Mouse (Mus musculus) midbrain, postnatal 0 days (tissue): ENCODE measurements at regions not wholly inside any gene's neighbourhood (a gene's known extent, or its start where the extent isn't known, plus 50 kb on each side); places are given as distances from the start of the nearest gene placed in this dataset.
A peak's percentile ranks its signal among the peaks of the same experiment; 100 is the strongest.

Source experiments
- ATAC-seq: fragments of 200-750 bp; cut with Nextera tagmentation; 2 replicates; pipeline ENCODE4 v1.8.0; 2017; ENCODE audit warnings: moderate number of reproducible peaks, mild to moderate bottlenecking, moderate TSS enrichment, moderate library complexity; ENCODE audit not compliant: low FRiP score
- DNase-seq: peaks from one replicate; pipeline ENCODE4 v3.0.0-alpha.2; 2015; ENCODE audit warnings: low spot score
- H3K27ac ChIP-seq: fragments of 300-500 bp; sonication (generic); 2 replicates; pipeline ENCODE4 v1.5.1; 2014; ENCODE audit warnings: low read depth, mild to moderate bottlenecking, low read length, mixed read lengths
- H3K27me3 ChIP-seq: fragments of 300-500 bp; sonication (generic); 2 replicates; pipeline ENCODE4 v1.6.1; 2014; ENCODE audit warnings: low read length, control low read depth, mixed read lengths; ENCODE audit not compliant: insufficient read depth
- H3K36me3 ChIP-seq: fragments of 300-500 bp; sonication (generic); 2 replicates; pipeline ENCODE4 v1.6.1; 2014; ENCODE audit warnings: low read length, control low read depth, mixed read lengths; ENCODE audit not compliant: insufficient read depth
- H3K4me1 ChIP-seq: fragments of 300-500 bp; sonication (generic); 2 replicates; pipeline ENCODE4 v1.6.1; 2014; ENCODE audit warnings: mild to moderate bottlenecking, control low read depth, antibody characterized with exemption, low read length, mixed read lengths; ENCODE audit not compliant: insufficient read depth
- H3K4me2 ChIP-seq: fragments of 300-500 bp; sonication (generic); 2 replicates; pipeline ENCODE4 v1.6.1; 2014; ENCODE audit warnings: low read depth, mild to moderate bottlenecking, low read length, mixed read lengths; ENCODE audit not compliant: poor library complexity, severe bottlenecking
- H3K4me3 ChIP-seq: fragments of 300-500 bp; sonication (generic); 2 replicates; pipeline ENCODE4 v1.5.1; 2014; ENCODE audit warnings: low read depth, mild to moderate bottlenecking, low read length, moderate library complexity
- H3K9ac ChIP-seq: fragments of 300-500 bp; sonication (generic); replicated peaks from 2 replicates; pipeline ENCODE4 v1.6.1; 2014; ENCODE audit warnings: mild to moderate bottlenecking, low read length, moderate library complexity, mixed read lengths; ENCODE audit not compliant: poor library complexity, severe bottlenecking
- H3K9me3 ChIP-seq: fragments of 300-500 bp; sonication (generic); 2 replicates; pipeline ENCODE4 v1.6.1; 2016; ENCODE audit warnings: low read length, control low read depth
- CTCF ChIP-seq: IDR thresholded peaks from 2 replicates; pipeline ENCODE4 v1.5.1; 2016; ENCODE audit warnings: antibody characterized with exemption, mild to moderate bottlenecking
- WGBS: fragments of 180-500 bp; shearing (Covaris S2); extraction: QIAGEN DNeasy Blood & Tissue Kit; methylation state at CpG from one replicate; pipeline ENCODE4 v1.1.7; 2014; 5-methylcytosine and 5-hydroxymethylcytosine counted together

- DNase-seq (no peak), ATAC-seq (no peak)
- H3K36me3 ChIP-seq: no peaks in the 10 kb centered on the region
- H3K27ac ChIP-seq: no peak overlapping the region
- no peak overlapping the region for H3K4me2 ChIP-seq
- no peaks in the 10 kb centered on the region for H3K9me3 ChIP-seq
- H3K4me1 ChIP-seq: peaks cover 16% of the 10 kb centered on the region
- peaks cover 8% of the 10 kb centered on the region for H3K27me3 ChIP-seq
- 29% methylated on average over 5 of the region's 5 CpGs for WGBS
- no peak for TF ChIP-seq CTCF
- H3K9ac ChIP-seq: no peak overlapping the region
- no peak overlapping the region for H3K4me3 ChIP-seq
Measured at GRCm38 (mm10) chr13:51921550-51921949, 75.1 kb downstream of the Gadd45g start.

GRCm38 (mm10) chr13:51926764-51927163 is 80.3 kb downstream of the Gadd45g start:
- WGBS: 35% methylated on average over 10 of the region's 10 CpGs
- H3K27me3 ChIP-seq: peaks cover 3% of the 10 kb centered on the region; the same call in 1 of the 2 replicates
- TF ChIP-seq CTCF: no peak

GRCm38 (mm10) chr13:51929730-51930129 is 83.3 kb downstream of the Gadd45g start:
- no peaks in the 10 kb centered on the region for H3K36me3 ChIP-seq
- no peak overlapping the region for H3K4me3 ChIP-seq
- H3K4me2 ChIP-seq: no peak overlapping the region
- DNase-seq (peak; percentile 34), ATAC-seq (no peak)
- TF ChIP-seq CTCF: no peak
- no peaks in the 10 kb centered on the region for H3K4me1 ChIP-seq
- H3K9me3 ChIP-seq: no peaks in the 10 kb centered on the region
- no peak overlapping the region for H3K9ac ChIP-seq
- H3K27me3 ChIP-seq: no peaks in the 10 kb centered on the region
- no peak overlapping the region for H3K27ac ChIP-seq
- 55% methylated on average over 2 of the region's 2 CpGs for WGBS

More at GRCm38 (mm10) chr13:51926764-51927163, 80.3 kb downstream of the Gadd45g start:
- Histone ChIP-seq H3K9ac (no peak overlapping the region), H3K4me1 (no peaks in the 10 kb centered on the region), H3K36me3 (no peaks in the 10 kb centered on the region), H3K9me3 (no peaks in the 10 kb centered on the region), H3K4me2 (no peak overlapping the region), H3K4me3 (no peak overlapping the region), H3K27ac (no peak overlapping the region)
- no peak for DNase-seq
- ATAC-seq: no peak

- DNase-seq: peak; percentile 69
- H3K4me1 ChIP-seq: no peaks in the 10 kb centered on the region
- no peak overlapping the region for H3K9ac ChIP-seq
- no peaks in the 10 kb centered on the region for H3K36me3 ChIP-seq
- 26% methylated on average over 6 of the region's 6 CpGs for WGBS
- no peak for TF ChIP-seq CTCF
- H3K4me3 ChIP-seq: no peak overlapping the region
- H3K4me2 ChIP-seq: no peak overlapping the region
- no peaks in the 10 kb centered on the region for H3K27me3 ChIP-seq
- no peak overlapping the region for H3K27ac ChIP-seq
- 0 out of 2 replicates have a peak, but pooled peaks have one; percentile 44 for ATAC-seq
- no peaks in the 10 kb centered on the region for H3K9me3 ChIP-seq
Measured at GRCm38 (mm10) chr13:51930301-51930747, 83.8 kb downstream of the Gadd45g start.

- no peak for DNase-seq
Measured at GRCm38 (mm10) chr13:51930931-51931330, 84.5 kb downstream of the Gadd45g start.

GRCm38 (mm10) chr13:51935827-51936226 is 89.3 kb downstream of the Gadd45g start:
- no peaks in the 10 kb centered on the region for H3K9me3 ChIP-seq
- no peaks in the 10 kb centered on the region for H3K36me3 ChIP-seq
- DNase-seq: no peak
- no peaks in the 10 kb centered on the region for H3K27me3 ChIP-seq
- ATAC-seq: no peak
- no peak overlapping the region for H3K4me2 ChIP-seq
- H3K27ac ChIP-seq: no peak overlapping the region
- TF ChIP-seq CTCF: no peak
- H3K9ac ChIP-seq: no peak overlapping the region
- no peaks in the 10 kb centered on the region for H3K4me1 ChIP-seq
- no peak overlapping the region for H3K4me3 ChIP-seq
- 85% methylated on average over 10 of the region's 10 CpGs for WGBS

More at GRCm38 (mm10) chr13:51930931-51931330, 84.5 kb downstream of the Gadd45g start:
- Histone ChIP-seq H3K36me3 (no peaks in the 10 kb centered on the region), H3K27ac (no peak overlapping the region), H3K4me2 (no peak overlapping the region), H3K9ac (no peak overlapping the region), H3K9me3 (no peaks in the 10 kb centered on the region), H3K27me3 (no peaks in the 10 kb centered on the region), H3K4me3 (no peak overlapping the region), H3K4me1 (no peaks in the 10 kb centered on the region)
- no peak for ATAC-seq
- 76% methylated on average over 3 of the region's 3 CpGs for WGBS
- no peak for TF ChIP-seq CTCF
